Mouse (Mus musculus): ENCODE data around the gene S1pr2.

GRCm38 (mm10) chr9:20982171-20982570 is 5.6 kb upstream of the S1pr2 start:
- TF ChIP-seq CTCF (conservative IDR thresholded peaks at IDR 0.05; ENCODE audit: low read length) (no peak), POU5F1 (IDR thresholded peaks at IDR 0.05; ENCODE audit: borderline replicate concordance, low read length) (no peak)
